Mouse (Mus musculus): Measurements from ENCODE around the gene Man1a2.

Gene Man1a2

DNA sequence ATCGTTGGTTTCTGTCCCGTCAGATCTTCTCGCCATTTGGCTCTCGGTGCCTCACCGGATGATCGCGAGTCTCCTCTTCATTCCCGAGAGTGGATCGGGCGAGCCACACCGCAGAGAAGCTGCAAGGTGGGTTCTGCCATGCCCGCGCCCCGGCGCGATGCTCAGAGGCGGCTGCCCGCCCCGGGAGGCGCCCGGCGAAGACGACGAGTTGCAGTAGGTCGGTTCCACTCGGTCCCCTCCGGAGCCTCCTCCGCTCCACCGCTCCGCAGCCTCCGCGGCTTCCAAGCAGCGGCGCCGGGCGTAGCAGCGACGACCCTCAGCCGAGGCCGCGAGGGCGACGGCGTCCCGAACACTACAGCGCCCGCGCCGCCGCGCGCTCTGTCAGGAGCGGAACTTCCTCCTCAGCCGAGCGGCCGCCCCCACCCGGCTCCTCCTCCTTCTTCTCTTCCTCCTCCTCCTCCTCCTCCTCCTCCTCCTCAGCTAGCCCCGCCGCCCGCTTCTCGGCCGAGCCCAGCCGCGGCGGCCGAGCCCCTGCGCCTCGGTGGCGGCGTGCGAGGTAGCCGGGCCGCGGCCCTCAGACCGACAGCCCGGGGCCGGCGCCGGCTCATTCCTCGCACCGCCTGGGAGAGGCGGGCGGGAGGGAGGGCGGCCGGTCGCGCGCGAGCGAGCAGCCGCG is at the start of gene Man1a2:
Gene Man1a2, minus strand, starts transcription at position 417 of the 676 bp plus-strand sequence.
- DNase-seq, result peak; percentile 88 to 93

- no peak for DNase-seq
These were observed 49.3 kb upstream of the Man1a2 start for GRCm38 (mm10) chr3:100734482-100735154.

DNA sequence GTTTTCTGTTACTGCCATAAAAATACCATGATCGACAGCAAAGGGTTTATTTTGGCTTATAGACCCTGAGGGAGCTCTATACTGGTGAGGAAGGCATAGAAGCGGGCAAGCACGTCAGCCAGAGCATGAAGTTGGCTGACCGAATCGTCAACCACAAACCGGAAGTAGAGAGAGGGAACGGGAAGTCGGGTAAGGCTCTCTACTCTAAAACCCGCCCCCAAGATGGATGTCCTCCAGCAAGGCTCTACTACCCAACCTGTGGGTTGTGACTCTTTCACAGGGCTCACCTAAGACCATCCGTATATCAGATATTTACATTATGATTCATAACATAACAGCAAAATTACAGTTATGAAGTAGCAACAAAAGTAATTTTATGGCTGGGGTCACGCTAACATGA is 46.6 kb upstream of the Man1a2 start:
- no peak for DNase-seq

GRCm38 (mm10) chr3:100731347-100731746 is 46.0 kb upstream of the Man1a2 start:
- no peak for DNase-seq

GRCm38 (mm10) chr3:100728008-100728712 is 42.9 kb upstream of the Man1a2 start:
- DNase-seq, result no peak

- DNase-seq, result no peak
These were observed 40.8 kb upstream of the Man1a2 start for GRCm38 (mm10) chr3:100725960-100726674.

GRCm38 (mm10) chr3:100720786-100721300 is 35.5 kb upstream of the Man1a2 start:
- no peak for DNase-seq

- DNase-seq, result no peak
These were observed 30.9 kb upstream of the Man1a2 start for GRCm38 (mm10) chr3:100716241-100716640.

DNA sequence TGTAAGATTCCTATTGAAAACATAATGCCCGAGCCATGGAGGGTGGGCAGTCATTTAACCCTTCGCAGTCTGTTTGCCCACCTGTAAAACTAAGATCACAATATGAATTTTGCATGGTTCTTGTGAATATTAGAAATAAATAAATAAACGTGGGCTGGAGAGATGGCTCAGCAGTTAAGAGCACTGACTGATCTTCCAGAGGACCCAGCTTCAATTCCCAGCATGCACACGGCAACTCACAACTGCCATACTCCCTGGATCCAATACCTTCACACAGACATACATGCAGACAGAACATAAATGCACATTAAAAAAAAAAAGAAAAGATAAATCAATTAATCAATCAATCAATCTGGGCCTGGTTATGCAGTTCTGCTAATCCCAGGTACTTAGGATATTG is 30.1 kb upstream of the Man1a2 start:
- no peak for DNase-seq

- DNase-seq, result no peak
These were observed 28.1 kb upstream of the Man1a2 start for GRCm38 (mm10) chr3:100713142-100714005.

DNA sequence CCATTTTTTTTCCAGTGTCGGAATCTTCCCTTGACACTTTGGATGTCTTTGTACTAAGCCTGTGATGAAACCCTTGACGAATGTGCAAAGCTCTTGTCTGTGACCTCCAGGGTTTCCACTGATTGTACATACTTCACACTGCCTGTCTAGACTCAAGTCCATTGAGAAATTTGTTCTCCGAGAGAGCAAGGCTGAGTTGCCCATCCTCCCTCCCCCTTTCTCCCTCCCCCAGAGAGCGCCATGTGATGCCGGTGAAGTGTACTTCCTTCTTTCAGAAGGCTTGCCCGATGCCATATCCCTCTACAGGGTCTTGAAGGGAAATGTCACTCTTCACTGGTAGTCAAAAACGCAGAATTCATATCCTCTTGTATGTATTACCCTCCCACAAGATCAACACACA is 26.8 kb upstream of the Man1a2 start:
- no peak for DNase-seq

GRCm38 (mm10) chr3:100711486-100711885 is 26.2 kb upstream of the Man1a2 start:
- DNase-seq, result no peak

- peak in 1 of 2 experiments; percentile 13 for DNase-seq
These were observed 21.8 kb upstream of the Man1a2 start for GRCm38 (mm10) chr3:100707117-100707516.

GRCm38 (mm10) chr3:100705128-100705667 is 19.9 kb upstream of the Man1a2 start:
- peak in 1 of 2 experiments; percentile 37 for DNase-seq

DNA sequence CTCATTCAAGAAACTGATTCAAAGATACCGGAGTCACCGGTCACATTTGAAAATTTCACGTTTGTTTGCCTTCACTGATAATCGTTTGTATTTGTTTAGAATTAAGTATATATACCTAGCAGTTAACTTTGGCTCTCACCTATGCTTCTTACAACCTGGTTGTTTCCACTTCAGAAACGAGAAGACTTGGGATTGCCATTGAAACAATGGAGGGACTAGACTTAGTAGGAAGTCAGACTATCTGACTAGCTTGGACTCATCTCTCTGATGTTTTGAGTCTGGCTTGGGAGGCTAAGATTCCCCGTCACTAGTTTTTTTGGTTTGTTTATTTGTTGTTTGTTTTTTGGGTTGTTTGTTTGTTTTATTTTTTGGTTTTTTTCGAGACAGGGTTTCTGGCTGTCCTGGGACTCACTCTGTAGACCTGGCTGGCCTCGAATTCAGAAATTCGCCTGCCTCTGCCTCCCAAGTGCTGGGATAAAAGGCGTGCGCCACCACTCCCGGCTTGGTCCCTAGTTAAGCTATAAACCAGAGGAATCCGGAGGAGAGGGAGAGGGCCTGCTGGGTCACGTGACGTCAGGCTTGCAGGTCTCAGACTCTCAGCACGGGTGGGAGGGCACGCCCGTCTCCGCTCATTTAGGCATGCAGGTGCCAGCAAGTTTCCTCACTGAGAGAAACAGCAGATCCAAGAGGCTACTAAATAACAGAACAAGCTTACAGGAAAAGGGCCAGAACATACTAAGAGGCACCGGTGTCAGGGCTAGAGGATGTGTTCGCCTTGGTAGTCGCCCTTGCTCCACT is 18.7 kb upstream of the Man1a2 start:
- DNase-seq, result peak; percentile 59 to 75

DNA sequence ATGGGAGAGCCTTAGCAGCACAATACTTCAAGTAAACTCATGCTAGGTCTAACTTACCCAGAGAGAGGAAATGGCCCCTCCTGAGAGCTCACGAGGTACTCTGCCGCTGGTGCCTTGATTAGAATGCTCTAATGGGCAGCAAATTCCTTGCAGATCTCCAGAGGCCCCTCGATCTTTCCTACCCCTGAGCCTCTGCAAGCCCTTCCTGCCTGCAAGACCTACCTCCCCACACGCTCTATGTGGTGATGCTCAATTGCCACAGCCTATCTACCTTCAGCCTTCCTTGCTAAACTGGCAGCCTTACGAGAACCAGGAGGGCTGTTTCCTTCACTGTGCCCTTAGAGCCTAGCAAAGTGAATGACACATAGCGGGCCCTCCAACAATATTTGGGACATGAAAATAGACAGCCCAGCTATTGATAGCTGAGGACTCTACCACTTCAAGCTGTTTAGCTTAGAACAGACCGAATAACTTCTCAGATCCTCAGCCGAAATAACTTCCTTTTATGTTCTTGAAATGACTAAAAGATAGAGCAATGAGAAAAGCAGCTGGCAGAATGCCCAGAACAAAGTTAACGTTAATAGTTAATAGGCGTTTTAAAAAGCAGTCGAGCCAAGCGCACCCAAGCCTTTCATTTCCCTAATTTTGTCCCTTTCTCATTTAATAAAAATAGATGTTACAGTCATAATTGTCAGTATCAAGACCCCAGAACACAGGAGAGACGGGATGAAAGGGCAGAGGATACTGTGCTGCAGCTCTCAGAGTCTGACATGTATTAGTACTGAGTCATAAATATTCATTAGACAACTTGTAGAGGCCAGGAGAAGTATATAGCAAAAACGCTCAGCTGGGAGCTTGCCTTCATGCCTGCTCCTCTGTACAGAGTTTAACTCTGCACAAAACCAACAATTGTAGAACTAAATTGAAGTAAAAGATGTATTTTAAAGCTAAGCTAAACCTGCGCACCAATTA is 17.9 kb upstream of the Man1a2 start:
- peak; percentile 40 to 62 for DNase-seq

DNA sequence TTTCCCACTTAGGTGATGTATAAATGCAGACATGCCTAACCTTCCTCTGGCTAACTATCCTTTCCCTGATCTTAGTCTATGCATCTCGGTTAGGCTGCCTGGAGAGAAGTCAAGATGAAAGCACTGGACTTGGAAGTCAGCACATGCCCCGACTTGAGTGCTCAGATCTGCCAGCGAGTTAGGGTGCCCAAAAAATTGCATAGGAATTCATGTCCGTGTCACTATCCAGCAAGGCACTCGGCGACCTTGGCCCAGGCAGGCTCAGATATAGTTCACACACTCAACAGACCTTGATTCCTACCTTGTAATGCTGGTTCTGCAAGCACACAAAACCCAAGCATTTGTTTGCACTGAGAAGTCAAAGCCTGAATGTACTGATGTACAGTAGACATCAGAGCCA is 3.4 kb upstream of the Man1a2 start:
- no peak for DNase-seq

GRCm38 (mm10) chr3:100686756-100687155 is 1.5 kb upstream of the Man1a2 start:
- no peak for DNase-seq

DNA sequence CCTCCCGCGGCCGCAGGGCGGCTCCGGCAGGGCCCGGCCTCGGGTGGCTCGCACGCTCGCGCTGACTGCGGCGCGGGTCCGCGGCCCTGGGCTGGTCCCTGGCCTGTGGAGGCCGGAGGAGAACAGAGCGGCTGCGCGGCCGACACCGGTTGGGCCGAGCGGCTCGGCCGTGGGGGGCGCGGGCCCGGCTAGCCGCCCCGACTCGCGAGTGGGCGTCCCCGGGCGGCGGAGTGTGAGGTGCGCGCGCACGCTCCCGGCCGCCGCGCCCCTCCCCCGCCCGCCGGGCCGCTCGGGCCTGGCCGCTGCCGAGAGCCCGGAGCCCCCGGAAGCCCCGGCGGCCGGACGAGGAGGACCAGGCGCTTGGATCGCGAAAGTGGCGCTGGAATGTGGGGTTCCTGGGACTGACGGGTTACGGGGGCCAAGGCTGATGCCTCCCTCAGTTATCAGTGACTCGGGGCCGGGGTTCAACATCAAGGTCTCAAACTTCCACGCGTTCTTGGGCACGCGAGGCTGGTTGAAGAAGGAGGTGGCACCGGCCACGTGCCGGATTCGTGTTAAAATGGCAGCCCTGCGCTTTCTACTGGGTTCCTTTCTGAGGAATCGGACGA is 564 bp upstream of the Man1a2 start:
- peak; percentile 78 to 88 for DNase-seq

All from kidney, postnatal 4 days (tissue).